Mouse (Mus musculus) heart, adult 9 months (tissue): ENCODE measurements around the gene Vangl2.
"Not testable (repeated sequence)": the region's sequence is repeated elsewhere in the genome, so short reads cannot be mapped to it uniquely, and the experiment has no call there.

Experiments used
- DNase-seq, 2 experiments: peaks; one replicate each; pipeline ENCODE4 v3.0.0; 2022; ENCODE audit warnings: low spot score in 2 of 2

The Vangl2 gene

DNA sequence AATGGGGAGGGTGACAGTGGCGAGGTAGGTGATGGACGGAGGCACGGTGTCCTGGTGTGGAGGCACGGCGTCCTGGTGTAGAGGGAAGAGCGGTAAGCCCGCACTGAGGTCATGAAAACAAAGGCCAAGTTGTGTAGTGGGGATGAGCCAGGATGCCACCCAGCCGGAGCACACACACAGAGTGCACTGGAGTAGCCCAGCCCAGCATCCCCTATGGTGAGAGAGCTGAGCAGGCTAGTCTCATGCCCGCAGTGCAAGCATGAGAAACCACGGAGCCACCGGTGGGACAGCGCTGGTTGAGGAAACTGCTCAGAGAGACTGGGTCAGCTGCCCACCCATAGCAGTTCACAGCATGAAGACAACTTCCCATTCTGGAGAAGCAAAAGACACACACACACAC, 26.6 kb downstream of the Vangl2 start:
- no peak for DNase-seq

DNA sequence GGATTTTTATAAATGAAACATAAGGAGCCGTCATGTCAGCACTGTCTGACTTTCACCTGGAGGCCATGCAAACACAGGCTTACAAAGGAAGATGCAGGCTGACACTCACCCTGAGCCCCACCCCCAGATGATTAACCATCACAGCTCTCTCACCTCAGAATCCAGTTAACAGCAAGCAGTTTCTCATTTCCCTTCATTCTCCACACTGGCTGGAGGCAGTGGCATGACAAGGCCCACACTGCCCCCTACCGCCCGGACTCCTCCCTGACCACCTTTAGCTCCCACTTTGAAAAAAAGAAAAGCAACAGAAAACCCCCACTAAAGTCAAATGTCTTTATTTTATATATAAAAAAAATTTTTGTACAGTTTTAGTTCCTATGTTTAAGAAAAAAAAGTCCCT, 27.6 kb downstream of the Vangl2 start:
- peak; percentile 10 to 26 for DNase-seq

DNA sequence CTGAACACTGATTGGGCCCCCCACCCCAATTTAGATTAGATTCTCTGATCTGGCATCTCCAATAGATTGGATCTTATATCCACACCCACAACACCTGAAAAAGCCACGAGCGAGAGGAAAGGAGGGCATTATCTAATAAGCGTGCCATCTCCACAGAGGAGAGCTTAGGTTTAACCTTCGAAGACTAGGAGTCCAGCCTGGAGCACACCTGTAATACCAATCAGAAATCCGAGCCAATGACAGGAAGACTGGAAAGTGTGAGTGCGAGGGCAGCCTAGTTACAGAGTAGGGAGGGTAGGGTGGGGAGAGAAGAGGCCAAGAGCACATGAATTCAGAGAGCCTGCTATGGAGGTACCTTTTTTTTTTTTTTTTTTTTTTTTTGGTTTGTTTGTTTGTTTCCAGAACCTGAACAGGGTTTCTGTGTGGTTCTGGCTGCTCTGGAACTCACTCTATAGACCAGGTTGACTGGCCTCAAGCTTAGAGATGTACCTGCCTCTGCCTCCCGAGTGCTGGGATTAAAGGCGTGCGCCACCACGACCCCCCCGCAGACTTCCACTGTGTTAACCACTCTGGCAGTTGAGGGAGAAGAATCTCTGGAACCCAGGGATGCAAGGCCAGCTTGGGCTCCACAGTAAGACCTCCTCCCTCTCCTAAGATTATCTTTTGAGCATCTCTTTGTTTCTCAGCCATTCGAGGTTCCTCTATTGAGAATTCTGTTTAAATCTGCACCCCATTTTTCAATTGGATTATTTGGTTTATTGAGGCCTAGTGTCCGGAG, 29.2 kb downstream of the Vangl2 start:
- no peak for DNase-seq

DNA sequence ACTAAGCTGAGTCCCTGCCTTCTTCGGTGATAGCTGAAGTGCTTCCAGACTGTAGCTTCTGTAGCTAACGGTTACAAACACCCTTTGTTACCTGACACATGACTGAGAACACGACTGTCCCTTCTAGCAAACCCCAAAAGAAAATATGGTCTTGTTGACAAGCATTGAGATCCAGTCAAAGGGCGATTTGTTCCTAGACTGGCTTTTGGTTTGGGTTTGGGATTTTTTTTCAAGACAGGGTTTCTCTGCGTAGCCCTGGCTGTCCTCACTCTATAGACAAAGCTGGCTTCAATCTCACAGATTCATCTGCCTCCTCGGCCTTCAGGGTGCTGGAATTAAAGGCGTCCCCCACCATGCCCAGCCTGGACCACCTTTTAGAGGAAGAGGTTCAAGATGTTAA, 31.5 kb downstream of the Vangl2 start:
- no peak for DNase-seq

DNA sequence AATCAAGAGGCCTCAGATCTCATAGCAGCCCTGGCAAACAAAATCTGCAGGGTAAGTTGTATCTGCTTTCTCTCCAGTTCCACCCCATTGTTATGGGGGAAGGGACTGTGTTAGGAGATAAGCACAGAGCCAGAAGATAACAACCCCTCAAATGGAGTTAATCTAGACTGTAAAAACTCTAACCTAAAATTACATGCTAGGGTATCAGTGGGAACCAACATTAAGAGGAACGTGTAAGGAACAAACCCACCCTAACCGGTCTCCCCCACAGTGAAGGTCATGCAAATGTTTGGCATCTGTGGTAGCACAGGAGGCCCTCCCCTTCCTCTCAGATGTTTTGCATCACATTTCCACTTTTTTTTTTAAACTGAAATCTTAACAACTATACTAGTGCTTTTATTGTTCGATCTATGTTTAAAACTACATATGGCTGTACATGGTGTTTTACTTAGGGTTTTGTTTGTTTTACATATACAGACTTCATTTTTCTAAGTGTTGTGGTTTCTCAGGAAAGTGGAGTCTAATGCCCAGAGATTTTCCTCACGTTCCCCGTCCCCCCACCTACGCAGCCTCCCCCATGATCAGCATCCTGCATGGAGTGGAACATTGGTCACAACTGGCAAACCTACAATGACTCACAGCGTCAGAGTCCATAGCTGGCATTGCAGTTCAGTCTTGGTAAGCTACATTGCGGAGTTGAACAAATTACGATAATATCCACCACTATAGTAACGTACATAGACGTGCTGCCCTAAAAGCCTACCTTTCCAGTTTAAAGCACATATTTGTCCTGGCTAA, 33.1 kb downstream of the Vangl2 start:
- no peak for DNase-seq

DNA sequence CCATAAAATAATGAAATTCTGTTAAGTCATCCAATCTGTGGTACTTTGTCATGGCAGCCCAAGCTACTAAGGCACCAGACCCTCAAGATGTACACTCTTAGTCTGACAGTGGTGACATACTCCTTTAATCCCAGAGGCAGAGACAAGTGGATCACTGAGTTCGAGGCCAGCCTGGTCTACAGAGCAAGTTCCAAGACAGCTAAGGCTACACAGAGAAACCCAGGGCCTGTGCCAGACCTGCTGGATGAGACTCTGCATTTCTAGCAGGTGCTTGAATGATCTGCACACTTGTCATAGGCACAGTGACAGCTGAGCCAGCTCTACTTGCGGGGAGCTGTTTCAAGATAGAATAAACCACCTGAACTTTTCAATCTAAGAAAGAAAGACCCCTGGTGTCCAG, 33.7 kb downstream of the Vangl2 start:
- no peak for DNase-seq

DNA sequence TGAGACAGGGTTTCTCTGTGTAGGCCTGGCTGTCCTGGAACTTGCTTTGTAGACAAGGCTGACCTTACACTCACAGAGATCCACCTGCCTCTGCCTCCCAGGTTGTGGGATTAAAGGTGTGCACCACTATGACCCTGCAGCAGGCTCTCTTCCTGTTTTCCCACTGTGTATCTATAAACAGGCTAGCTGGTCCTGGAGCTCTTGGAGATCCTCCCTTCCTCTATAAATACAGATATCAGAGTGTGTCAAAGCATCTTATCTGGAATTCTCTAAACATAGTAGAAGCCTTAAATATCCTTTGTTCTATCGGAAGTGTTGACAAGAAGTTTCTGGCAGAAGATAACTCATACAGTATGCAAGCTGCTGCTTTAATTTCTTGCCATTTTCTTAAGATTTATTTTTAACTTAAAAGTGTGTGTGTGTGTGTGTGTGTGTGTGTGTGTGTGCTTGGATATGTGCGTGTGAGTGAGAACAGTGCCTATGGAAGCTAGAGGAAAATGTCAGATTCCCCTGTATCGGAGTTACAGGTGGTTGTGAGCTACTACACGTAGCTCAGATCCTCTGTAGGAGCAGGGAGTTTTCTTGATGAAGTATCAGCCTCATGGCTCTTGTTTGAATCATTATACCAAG, 35.2 kb downstream of the Vangl2 start:
- no peak for DNase-seq

DNA sequence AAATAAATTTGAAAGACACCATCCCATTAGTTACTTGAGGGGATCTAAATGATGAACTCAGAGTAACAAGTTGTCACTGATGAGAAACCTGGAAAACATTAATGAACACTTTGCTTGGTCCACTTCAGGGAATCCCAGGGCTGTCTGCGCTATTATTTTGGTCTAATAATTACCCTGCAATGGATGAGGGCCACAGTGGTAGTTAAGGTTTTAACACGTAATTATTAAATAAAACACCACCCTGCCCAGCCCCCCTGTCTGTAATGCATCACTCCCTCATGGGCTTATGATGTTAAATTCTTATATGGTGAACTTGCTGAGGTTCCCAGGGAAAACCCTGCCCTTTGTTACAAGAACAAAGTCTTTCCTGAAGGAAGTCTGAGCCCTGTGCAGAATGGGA, 36.4 kb downstream of the Vangl2 start:
- DNase-seq: no peak

DNA sequence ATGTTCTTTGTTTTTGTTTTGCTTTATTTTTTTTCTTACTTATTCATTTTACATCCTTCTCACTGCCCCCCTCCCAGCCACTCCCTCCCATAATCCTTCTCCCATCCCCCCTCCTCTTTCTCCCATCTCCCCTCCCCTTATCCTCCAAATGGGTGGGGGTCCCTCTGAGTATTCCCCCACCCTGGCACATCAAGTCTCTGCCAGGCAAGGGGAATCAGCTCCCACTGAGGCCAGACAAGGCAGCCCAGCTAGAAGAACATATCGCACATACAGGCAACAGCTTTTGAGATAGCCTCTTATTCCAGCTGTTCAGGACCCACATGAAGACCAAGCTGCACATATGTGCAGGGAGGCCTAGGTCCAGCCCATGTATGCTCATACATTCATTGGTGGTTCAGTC, 44.1 kb downstream of the Vangl2 start:
- no peak for DNase-seq

DNA sequence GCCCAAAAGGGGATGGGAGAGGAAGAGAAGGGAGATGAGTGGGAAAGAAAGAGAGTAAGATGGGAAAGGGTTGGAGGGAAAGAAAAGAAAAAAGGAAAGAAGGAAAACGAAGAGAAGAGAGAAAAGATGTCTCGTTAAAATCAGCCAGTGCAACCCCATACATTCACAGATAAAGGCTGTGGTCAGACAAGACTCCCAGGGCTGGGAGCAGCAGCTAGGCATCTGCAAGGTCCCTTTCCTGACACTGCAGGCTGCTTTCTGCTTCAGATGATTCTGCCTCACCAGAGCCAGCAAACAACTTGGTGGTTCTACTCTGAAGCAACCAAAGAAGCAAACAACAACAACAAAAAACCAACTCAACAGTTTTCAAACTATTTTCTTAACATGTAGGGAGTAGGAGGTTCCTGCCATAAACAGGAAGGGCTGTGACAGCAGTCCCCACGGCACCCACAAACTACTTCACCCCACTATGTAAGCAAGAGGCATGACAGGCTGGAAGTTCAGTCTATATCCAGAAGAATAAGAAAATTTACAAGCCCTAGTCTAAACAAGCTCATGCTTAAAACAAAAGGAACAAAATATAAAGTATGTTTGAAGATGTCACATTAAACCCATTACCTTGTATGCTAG, 44.8 kb downstream of the Vangl2 start:
- no peak for DNase-seq

DNA sequence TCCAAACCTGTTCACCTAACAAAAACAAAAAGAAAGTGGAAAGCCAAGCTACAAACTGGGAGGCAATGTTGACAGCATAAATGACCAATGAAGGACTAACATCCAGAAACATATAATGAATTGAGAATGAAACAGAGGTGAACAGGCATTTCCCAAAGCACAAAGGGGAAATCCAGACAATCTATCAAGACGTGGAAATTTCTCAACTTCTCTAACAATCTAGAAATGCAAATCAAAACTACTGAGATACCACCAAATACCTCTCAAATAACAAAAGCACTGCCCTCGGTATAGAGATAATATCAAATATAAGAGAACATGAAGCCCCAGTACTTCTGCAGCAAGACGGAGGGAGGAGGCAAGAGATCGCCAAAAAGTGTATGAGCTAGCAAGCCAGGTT, 45.5 kb downstream of the Vangl2 start:
- DNase-seq: no peak

DNA sequence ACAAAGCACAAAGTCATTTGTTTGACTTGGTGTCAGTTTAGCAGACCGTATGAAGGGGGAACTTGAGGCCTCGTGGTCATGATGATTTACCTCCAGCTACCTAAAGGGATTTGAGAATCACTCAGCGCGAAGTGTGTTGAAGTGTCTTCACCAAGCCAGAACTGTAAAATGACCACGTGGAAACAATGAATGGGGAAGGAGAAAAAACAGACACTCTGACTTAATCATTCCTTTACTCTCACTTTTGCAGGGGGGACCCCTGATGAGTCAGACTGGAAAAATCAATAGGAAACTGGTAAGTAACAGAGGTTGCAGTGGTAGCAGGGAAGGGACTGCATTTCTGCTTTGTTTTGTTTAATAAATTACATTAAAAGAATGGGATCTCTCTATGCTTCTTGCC, 46.1 kb downstream of the Vangl2 start:
- DNase-seq: no peak

DNA sequence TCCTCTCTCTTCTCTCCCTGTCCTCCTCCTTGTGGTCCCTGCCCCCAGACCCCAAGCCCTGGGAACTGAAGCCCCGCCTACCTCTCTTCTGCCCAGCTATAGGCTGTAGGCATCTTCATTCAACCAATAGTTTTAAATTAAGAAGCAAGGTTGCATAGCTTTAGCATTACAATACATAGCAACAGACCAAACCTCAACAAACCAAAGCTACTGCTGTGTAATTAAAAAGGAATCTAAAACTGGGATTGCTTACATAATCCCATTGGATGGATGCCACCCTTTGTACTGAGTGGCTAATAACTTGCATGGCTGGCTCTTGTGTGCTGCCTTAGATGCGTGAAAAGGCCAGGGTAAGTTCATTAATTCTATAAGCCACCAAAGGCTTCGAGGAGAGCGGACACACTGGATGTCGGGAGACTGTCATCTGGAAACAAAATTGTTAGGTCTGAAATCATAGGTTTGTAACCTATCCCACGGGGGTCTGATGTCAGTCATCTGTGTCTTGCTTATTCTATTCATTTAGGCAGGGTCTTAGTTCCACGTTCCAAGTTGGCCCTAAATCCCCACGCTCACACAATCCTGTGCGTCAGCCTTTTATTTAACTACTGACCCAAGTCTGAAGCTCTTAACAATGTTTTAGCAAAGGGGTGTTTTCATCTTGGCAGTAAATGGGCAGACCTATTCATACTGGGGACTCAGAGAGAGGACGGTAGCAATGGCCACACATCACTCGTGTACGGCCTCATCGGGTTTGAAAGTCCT, 48.1 kb downstream of the Vangl2 start:
- DNase-seq: no peak

DNA sequence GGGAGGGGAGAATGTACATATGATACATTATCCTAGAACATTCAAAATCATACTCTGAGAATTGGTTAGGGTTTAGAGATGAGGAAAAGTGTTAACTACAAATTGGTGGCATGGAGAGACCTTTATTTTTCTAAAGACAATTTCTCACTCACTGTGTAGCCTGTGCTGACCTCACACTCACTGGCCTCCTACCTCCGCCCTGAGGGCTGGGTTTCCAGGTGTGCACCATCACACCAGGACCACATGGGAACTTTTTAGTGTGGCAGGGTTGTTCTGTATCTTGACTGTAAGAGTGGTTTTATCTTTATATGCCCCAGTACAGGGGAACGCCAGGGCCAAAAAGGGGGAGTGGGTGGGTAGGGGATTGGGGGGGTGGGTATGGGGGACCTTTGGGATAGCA, 50.4 kb downstream of the Vangl2 start:
- no peak for DNase-seq

DNA sequence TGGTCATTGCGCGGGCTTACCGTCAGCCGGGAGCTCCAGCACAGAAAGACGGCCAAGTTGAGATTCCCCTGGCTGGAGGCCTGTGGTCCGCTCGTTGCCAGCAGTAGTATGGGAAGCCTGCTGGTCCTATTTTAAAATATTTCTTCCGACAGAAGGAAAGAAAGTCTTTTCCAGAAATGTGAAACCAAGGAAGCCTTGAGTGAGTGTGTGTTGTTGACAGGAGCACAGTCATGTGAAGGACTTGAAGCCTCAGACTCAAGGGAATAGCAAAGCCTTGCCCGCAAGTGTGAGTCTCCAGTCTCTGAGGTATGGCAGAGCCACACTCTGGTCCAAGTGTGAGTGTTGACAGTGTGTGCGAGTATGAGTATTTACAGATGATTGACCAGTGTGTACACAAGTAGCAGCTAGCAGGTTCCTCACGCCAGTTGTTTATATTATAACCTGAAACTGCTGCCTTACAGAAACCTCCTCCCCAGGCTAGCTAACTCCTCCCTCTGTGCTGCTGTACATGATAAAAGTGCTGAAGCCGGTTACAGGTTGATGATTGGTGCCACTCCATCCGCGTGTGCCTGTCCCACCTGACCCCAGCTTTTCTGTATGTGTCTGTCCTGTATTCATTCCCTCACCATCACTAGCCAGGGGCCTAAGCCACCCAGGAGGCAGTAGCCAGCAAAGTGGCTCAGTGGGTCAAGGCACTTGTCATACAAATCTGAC, 51.3 kb downstream of the Vangl2 start:
- DNase-seq: no peak

DNA sequence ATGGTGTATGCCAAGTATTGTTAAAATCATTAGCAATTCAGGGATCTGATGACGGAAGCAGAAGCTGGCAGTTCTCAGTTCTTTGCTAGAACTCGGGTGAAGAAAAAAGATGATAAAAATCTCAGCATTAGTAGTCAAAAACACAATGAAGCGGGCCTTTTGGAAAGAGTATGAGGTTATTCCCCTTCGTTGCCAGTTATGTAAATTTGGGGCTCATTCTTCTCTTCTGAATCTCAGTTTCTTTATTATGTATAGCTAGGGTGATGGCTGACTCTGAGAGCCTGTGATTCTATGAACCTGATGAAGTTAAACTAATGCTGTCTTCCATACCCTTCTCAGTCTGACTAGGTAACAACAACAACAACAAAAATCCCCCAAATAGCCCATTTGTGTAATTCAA, 52.4 kb downstream of the Vangl2 start:
- no peak for DNase-seq

DNA sequence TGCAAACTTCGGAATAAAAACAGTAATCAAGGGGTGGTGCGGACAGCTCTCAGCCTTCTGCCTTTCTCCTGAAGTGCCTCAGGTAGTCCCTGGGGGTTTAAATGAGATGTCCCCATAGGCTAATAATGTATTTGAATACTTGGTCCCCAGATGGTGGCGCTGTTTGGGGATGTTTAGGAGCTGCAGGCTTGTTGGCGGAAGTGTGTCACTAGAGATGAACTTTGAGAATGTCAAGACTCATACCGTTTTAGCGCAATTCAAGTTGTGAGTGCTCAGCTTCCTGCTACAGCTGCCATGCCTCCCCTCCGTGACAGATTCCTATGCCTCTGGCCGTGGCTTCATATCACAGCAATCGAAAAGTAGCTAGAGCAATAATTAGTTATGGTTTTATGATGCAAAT, 52.9 kb downstream of the Vangl2 start:
- DNase-seq: no peak

DNA sequence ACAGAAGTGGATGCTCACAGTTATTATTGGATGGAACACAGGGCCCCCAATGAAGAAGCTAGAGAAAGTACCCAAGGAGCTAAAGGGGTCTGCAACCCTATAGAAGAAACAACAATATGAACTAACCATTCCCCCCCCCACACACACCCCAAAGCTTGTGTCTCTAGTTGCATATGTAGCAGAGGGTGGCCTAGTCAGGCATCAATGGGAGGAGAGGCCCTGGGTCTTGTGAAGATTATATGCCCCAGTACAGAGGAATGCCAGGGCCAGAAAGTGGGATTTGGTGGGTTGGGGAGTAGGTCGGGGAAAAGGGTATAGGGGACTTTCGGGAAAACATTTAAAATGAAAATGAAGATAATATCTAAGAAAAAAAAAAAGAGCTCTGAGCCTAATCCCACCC, 53.9 kb downstream of the Vangl2 start:
- DNase-seq: not testable (repeated sequence)

DNA sequence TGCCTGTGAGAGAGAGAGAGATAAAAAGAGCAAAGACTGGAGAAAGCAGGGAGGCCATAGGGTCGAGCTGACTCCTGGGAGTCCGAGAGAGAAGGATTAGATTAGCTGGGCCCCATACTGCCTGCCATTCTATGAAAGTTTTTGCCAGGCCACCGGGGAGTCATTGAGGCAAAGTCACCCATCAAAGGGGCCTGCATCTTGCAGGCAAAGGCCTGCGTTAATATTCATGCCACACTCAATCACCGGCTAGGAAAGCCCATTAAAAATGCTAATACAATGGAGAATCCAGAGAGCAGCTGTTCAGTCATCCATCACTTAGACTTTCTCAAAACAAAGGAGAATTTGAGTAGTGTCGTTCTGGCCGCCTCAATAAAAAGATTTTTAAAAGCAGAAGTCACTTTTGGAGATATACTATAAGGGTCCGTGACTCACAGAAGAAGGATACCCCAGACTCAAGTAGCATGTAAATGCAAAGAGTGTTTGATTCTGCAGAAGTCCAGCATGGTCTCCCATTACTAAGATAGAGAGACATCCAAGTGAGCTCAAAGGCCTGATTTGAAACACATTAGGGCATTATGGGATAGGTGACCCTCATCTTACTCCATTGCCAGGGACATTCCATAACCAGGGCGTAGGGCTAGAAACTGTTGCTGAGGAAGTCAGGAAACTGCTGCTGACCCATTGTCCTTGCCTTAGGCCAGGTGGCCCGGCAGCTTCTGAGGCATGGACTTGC, 57.2 kb downstream of the Vangl2 start:
- DNase-seq: no peak

DNA sequence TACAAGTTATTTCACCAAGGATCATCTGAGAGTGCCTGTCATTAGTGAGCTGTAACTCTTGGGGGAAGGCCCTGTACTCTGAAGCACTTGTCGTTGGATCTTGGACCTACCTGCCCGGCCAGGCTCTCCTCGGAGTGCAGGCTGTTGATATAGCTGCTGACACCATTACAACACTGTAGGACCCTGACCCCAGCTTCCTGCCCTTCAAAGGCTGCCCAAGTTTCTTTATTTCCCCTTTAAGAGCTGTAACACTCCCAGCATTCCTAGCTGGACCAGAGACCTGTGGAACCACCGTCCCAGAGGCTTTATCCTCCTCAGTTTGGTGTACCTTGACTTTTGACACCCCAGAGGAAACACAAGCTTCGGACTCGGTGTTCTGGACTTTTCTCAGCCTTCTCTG, 59.0 kb downstream of the Vangl2 start:
- no peak for DNase-seq
